Mouse (Mus musculus): ENCODE results near the gene Zbtb16.

- TF ChIP-seq GATA1 (IDR thresholded peaks at IDR 0.05; ENCODE audit: low read length): no peak
- no peak for TF ChIP-seq TAL1 (IDR thresholded peaks at IDR 0.05; ENCODE audit: low read length)
These were observed 7.2 kb downstream of the Zbtb16 start for GRCm38 (mm10) chr9:48828839-48829238.
